Mouse (Mus musculus) cerebellum, adult 11-12 months (tissue): ENCODE results near the gene Ctxn1.

Experiments
- DNase-seq: peaks from one replicate; pipeline ENCODE4 v3.0.0; 2022

Gene Ctxn1

DNA sequence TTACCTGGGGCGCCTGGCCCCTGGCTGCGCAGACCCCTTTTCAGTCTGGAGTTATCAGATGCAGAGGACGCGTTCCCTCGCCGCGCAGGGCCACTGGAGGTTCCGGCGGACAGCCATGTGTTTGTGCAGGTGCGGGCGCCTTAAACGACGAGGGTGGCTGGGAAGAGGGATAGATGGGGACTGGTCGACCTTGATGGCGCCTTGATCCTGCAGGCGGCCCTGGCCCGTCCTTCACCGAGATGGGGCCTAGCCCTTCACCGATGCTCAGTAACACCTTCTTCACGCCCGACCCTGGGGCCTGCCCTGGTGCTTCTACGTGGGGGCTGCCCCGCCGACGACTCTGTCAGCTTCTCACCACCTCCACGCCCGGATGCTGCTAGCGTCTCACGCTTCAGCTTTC, 9.9 kb downstream of the Ctxn1 start:
- DNase-seq = no peak

- peak; percentile 27 for DNase-seq
These were observed 11.0 kb downstream of the Ctxn1 start, which contains the start of gene Tgfbr3l for GRCm38 (mm10) chr8:4247951-4248540. TSS of gene Tgfbr3l (plus strand) at chr8:4248214.

GRCm38 (mm10) chr8:4247241-4247640, 11.8 kb downstream of the Ctxn1 start:
- DNase-seq = no peak

GRCm38 (mm10) chr8:4245737-4246136, 13.3 kb downstream of the Ctxn1 start:
- DNase-seq = peak; percentile 26

DNA sequence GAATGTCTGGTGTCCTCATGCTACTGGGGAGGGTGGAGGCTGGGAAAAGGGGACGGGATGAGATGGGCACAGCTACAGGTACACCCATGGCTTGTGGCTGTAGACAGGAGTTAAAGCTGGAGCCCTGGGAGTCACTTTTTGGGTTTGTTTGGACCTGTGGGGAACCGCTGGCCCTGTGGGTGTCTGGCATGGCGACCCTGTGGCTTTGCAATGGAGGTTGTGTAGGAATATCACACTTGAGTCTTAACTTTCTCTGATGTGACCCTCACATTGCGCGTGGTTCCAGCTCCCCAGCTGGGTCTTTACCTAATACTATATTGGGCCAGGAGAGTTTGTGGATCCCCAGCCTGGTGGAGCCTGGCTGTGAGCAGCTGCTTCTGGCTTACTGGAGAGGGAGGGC, 14.0 kb downstream of the Ctxn1 start:
- DNase-seq = no peak

GRCm38 (mm10) chr8:4239193-4239890, 19.7 kb downstream of the Ctxn1 start:
- no peak for DNase-seq

DNA sequence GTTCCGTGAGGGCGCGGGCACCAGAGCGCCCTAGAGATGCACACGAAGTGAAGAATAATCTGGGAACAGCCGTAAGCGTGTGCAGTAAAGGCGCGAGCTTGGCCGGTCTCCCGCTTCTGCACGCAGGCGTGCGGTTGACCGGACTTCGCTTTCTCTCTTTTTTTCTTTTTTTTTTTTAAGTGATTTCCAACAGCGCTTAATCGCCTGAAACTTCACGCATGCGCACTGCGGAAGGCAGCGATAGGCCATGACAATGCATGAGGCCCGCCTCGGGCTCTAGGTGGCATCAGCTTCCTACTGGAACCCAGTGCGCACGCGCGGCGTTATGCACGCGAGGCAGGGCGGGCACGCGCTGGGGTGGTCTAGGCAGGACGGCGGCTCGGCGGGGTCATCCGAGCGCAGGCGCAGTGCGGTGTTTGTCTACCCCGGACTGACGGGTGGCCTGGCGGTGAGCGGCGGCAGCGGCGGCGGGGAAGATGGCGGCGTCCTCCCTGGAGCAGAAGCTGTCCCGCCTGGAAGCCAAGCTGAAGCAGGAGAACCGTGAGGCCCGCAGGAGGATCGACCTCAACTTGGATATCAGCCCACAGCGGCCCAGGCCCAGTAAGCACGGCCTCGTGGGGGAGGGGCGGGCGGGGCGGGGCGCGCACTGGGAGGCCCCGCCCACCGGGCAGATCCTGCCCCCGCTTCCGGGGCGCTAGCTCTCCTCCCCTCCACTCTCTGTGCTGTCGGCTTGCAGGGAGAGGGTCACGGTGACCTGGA, 20.5 kb downstream of the Ctxn1 start, which contains the start of the genes Map2k7 and Gm49320:
Map2k7 (plus strand) TSS at position 307 of the 759 bp plus-strand sequence.
Gm49320 (plus strand) TSS at position 432 of the 759 bp plus-strand sequence.
- peak; percentile 100 for DNase-seq

DNA sequence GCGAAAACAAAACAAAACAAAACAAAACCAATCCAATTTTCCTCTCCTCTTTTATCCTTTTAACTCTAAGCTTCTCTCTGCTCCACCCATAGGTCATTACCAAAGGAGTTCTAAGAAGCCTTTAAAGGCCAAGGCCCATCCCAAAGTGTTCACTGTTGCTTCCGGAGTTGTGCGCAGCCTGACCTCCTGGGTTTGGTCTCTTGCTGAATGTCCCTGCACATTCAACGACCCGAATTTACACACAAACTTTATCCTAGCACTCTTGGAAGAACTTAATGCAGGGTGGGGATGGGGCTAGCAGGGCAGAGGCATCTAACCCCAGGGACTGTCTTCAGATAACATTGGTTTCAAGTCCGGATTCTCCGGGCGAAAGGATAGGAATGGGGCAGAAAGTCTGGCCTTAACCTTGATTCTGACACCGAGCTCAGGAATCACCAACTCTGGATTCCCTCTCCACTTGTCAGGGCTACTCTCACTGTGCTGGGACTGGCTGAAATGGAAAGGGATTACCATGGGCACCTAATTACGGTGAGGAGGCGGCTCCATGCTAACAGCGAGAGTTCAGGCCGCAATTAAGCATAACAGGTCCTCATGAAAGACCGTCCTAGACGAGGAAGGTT, 21.1 kb downstream of the Ctxn1 start:
- DNase-seq = no peak

- DNase-seq = no peak
These were observed 28.3 kb downstream of the Ctxn1 start for GRCm38 (mm10) chr8:4230612-4231351.

DNA sequence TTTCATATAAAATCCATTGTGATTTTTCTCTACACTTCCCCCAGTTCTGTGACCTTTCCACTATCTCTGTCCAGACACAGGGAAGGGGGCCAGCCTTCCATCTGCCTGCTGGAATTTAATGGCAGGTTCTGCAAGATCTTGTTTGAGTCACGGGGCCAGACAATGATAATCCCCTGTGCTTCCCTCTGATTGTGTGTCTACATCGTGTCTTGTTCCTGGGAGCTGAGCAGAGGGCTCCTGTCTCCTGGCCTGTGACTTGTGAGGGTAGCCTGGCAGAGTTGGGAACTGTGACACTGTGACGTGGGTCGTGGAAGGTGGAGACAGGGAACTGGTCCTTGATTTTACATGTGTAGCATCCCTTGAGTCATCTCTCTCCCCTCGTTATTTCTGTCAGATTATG, 29.3 kb downstream of the Ctxn1 start:
- DNase-seq = no peak

DNA sequence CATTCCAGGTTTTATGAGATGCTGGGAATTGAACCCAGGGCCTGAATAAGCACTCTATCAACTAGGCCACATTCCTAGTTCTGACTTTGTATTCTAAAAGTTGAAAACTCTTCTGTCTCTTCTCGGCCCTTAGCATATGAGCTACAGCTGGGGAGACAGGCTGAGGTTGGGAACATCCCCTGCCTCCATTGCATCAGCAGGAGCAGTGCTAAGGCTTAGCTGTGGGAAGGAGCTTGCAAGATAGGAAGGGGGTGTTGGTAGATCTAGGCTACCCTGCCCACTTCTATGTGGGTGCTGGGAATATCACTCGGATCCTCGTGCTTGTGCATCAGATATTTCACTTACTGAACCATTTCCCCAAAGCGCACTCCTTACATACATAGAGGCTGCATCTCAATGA, 31.2 kb downstream of the Ctxn1 start:
- DNase-seq = no peak

- no peak for DNase-seq
These were observed 32.2 kb downstream of the Ctxn1 start, which contains the start of gene Lrrc8e for GRCm38 (mm10) chr8:4226739-4227347. TSS of gene Lrrc8e (plus strand) at chr8:4226827.

GRCm38 (mm10) chr8:4226323-4226722, 32.8 kb downstream of the Ctxn1 start:
- no peak for DNase-seq

DNA sequence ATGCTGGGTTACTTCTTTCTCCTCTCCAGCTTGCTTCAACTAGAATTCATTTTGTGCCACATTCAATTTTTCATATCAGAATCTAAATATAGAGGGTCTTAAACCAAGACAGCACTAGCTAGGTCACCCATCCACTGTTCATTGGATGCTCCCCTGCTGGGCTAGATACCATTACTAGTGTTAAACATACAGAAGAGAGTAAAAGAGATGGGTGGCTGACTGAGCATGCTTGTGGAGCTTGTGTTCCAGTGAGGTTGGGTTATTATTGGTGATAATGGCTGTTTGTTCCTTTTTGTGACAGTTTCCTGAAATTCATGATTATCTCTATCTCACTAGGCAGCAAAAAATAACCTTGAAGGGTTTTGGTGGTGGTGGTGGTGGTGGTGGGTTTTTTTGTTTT, 37.0 kb downstream of the Ctxn1 start:
- no peak for DNase-seq

- DNase-seq = no peak
These were observed 39.5 kb downstream of the Ctxn1 start for GRCm38 (mm10) chr8:4219617-4220016.

GRCm38 (mm10) chr8:4216791-4217621, 42.1 kb downstream of the Ctxn1 start, which contains the start of gene Prr36:
TSS of gene Prr36 (minus strand) at chr8:4217459.
- DNase-seq = peak; percentile 77

DNA sequence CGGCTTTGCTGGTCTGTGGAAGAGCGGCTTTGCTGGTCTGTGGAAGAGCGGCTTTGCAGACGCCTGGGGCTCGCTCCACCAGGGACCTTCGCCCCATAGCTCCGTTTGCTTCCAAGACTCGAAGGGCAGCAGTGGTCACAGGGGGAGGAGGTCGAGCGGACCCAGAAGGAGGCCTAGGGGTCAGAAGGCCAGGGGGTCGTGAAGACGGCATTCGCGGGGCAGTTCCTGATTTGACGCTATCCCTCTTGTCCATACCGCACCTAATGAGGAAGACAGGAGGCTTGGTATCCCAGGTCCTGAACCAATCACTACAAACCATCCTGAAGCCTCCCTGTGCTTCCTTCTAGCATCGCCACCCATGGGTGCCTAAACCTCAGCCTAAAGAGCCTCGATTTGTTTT, 42.8 kb downstream of the Ctxn1 start:
- DNase-seq = peak; percentile 37

GRCm38 (mm10) chr8:4214006-4214980, 44.8 kb downstream of the Ctxn1 start:
- peak; percentile 36 for DNase-seq

DNA sequence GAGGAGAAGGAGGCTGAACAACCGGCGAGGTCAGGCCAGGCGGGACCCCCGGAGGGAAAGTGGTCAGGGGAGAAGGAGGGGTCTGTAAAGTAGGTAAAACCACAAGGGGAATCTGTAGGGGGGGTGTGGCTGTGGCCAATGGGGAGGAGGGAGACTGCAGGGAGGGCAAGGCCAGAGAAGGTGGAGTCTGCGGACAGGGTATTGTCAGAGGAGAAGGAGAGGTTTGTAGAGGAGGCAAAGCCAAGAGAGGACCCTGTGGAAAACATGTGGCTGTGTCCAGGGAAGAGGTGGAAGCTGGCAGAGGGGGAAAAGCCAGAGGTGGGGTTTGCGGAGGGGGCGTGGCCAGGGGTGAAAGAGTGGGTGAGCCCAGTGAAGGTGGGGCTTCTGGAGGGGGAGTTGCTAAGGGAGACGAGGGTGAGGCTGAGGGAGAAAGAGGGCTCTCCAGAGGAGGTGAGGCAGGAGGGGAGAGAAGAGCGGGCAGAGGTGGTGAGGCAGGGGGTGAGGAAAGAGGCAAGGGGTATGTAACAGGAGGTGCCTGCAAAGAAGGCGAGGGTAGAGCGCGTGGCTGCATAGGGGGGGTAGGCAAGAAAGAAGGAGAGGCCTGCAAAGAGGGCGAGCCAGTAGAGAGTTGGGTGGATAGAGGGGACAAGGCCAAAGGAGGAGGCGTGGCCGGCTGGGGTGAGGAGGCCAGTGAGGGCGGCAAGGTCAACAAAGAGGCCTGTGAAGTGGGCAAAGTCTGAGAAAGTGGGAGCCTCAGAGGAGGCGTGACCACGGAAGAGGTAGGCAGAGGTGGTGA, 45.7 kb downstream of the Ctxn1 start:
- peak; percentile 52 for DNase-seq
